8 mouse cellular contexts compared by ENCODE assay signal in genomic region chr10:18022312-18022711, GRCm38 (mm10). TPM values are rescaled to one million over a fixed set of nuclear protein-coding genes. Genes with fewer than 3 reads are reported as not detected.
DNase-seq lines count a peak whose midpoint lies in the region; ATAC-seq and TF ChIP-seq lines count a peak whose summit lies in the region.

No protein-coding gene starts in this region.

- peaks cover 14% of the 10 kb centered on the region for H3K4me1 ChIP-seq in E14TG2a.4 (replicated peaks; ENCODE audit: low read depth, low read length)
- H3K4me1 ChIP-seq in forebrain, embryonic 10.5 days, result peaks cover 25% of the 10 kb centered on the region
- peaks cover 12% of the 10 kb centered on the region for H3K4me1 ChIP-seq in heart, embryonic 15.5 days (replicated peaks)
- peaks cover 4% of the 10 kb centered on the region for H3K4me1 ChIP-seq in liver, embryonic 16.5 days (ENCODE audit: control insufficient read depth, low read depth, low read length)
- peaks cover 11% of the 10 kb centered on the region; the same call in 1 of the 2 replicates for H3K4me1 ChIP-seq in neural tube, embryonic 12.5 days

- peak overlapping the region; percentile 88 for H3K4me3 ChIP-seq in E14TG2a.4 (replicated peaks; ENCODE audit: low read length)
- H3K4me3 ChIP-seq in forebrain, embryonic 10.5 days, result peak overlapping the region; percentile 77
- peak overlapping the region; percentile 82 for H3K4me3 ChIP-seq in heart, embryonic 15.5 days
- H3K4me3 ChIP-seq in liver, embryonic 16.5 days (ENCODE audit: low read depth, low read length), result peak overlapping the region; percentile 63
- peak overlapping the region; percentile 68 for H3K4me3 ChIP-seq in neural tube, embryonic 12.5 days

- H3K9me3 ChIP-seq in E14TG2a.4 (ENCODE audit: low read length), result no peaks in the 10 kb centered on the region
- peaks cover 5% of the 10 kb centered on the region; the same call in 1 of the 2 replicates for H3K9me3 ChIP-seq in forebrain, embryonic 10.5 days
- no peaks in the 10 kb centered on the region for H3K9me3 ChIP-seq in heart, embryonic 15.5 days (replicated peaks)
- H3K9me3 ChIP-seq in liver, embryonic 16.5 days (replicated peaks; ENCODE audit: control insufficient read depth, low read length), result no peaks in the 10 kb centered on the region
- H3K9me3 ChIP-seq in neural tube, embryonic 12.5 days, result no peaks in the 10 kb centered on the region

- WGBS in forebrain, embryonic 10.5 days, result 0% methylated on average over 21 of the region's 21 CpGs
- WGBS in heart, embryonic 15.5 days, result under 1% methylated on average over 21 of the region's 21 CpGs
- WGBS in liver, embryonic 16.5 days (ENCODE audit: insufficient replicate concordance), result under 1% methylated on average over 21 of the region's 21 CpGs
- WGBS in neural tube, embryonic 12.5 days, result 0% methylated on average over 21 of the region's 21 CpGs

- peak; percentile 86 for ATAC-seq in heart, embryonic 15.5 days (replicated peaks; ENCODE audit: insufficient number of reproducible peaks, insufficient read depth, low FRiP score, low read depth)
- peak; percentile 71 for ATAC-seq in liver, embryonic 16.5 days (ENCODE audit: low read depth)
- peak; percentile 88 for ATAC-seq in neural tube, embryonic 12.5 days (ENCODE audit: low FRiP score, low read depth)

- no peak for TF ChIP-seq CTCF in E14TG2a.4 (conservative IDR thresholded peaks at IDR 0.05; ENCODE audit: low read length)

- no peaks in the 10 kb centered on the region for H3K36me3 ChIP-seq in E14TG2a.4 (ENCODE audit: insufficient read depth, low read length)
- H3K36me3 ChIP-seq in forebrain, embryonic 10.5 days (replicated peaks), result peaks cover 25% of the 10 kb centered on the region
- peaks cover 9% of the 10 kb centered on the region for H3K36me3 ChIP-seq in heart, embryonic 15.5 days
- no peaks in the 10 kb centered on the region; the same call in 1 of the 2 replicates for H3K36me3 ChIP-seq in liver, embryonic 16.5 days (ENCODE audit: control insufficient read depth, insufficient read depth)
- peaks cover 13% of the 10 kb centered on the region for H3K36me3 ChIP-seq in neural tube, embryonic 12.5 days

- peak overlapping the region; percentile 67 for H3K4me2 ChIP-seq in heart, embryonic 15.5 days
- peak overlapping the region; percentile 69 for H3K4me2 ChIP-seq in liver, embryonic 16.5 days (ENCODE audit: low read depth, low read length)
- H3K4me2 ChIP-seq in neural tube, embryonic 12.5 days (replicated peaks), result peak overlapping the region; percentile 67

- peaks cover 3% of the 10 kb centered on the region; the same call in 1 of the 2 replicates for H3K27me3 ChIP-seq in E14TG2a.4 (ENCODE audit: insufficient read depth, low read length)
- H3K27me3 ChIP-seq in forebrain, embryonic 10.5 days (ENCODE audit: poor library complexity, severe bottlenecking), result no peaks in the 10 kb centered on the region
- H3K27me3 ChIP-seq in heart, embryonic 15.5 days, result no peaks in the 10 kb centered on the region
- H3K27me3 ChIP-seq in liver, embryonic 16.5 days (ENCODE audit: control insufficient read depth, insufficient read depth, low read depth, low read length), result no peaks in the 10 kb centered on the region
- no peaks in the 10 kb centered on the region for H3K27me3 ChIP-seq in neural tube, embryonic 12.5 days (replicated peaks)

- DNase-seq in c-Kit-positive CD71-positive TER-119-negative erythroid progenitor cells, embryonic 14.5 days (ENCODE audit: low read depth), result peak; percentile 65
- peak; percentile 78 for DNase-seq in forebrain, embryonic 10.5 days (ENCODE audit: extremely low spot score, low spot score)
- peak; percentile 89 for DNase-seq in kidney, postnatal 14 days
- DNase-seq in telencephalon, adult 2 months (ENCODE audit: low read depth, low spot score), result peak; percentile 23

- peak overlapping the region; percentile 90 for H3K9ac ChIP-seq in heart, embryonic 15.5 days
- H3K9ac ChIP-seq in liver, embryonic 16.5 days (ENCODE audit: low read depth, low read length), result peak overlapping the region; percentile 59
- peak overlapping the region; percentile 86 for H3K9ac ChIP-seq in neural tube, embryonic 12.5 days

- H3K27ac ChIP-seq in forebrain, embryonic 10.5 days, result peak overlapping the region; percentile 97
- H3K27ac ChIP-seq in heart, embryonic 15.5 days, result peak overlapping the region; percentile 98
- peak overlapping the region; percentile 52 for H3K27ac ChIP-seq in liver, embryonic 16.5 days (ENCODE audit: low read length)
- peak overlapping the region; percentile 86 for H3K27ac ChIP-seq in neural tube, embryonic 12.5 days

RNA-seq across cellular contexts. Expression of gene Abracl, which starts 0.8 kb away (rescaled TPM):
- polyA plus RNA-seq in forebrain, embryonic 10.5 days (2016; fragmentation: Nextera tagmentation; extraction: Ambion mirVana), result 145 and 147 TPM in 2 replicates
- 132 and 199 TPM in 2 replicates for polyA plus RNA-seq in heart, embryonic 15.5 days (2015; fragmentation: Nextera tagmentation; extraction: Ambion mirVana)
- polyA plus RNA-seq in liver, embryonic 16.5 days (2015; fragmentation: Nextera tagmentation; extraction: Ambion mirVana), result 35.1 and 42.4 TPM in 2 replicates
- polyA plus RNA-seq in neural tube, embryonic 12.5 days (2016; fragmentation: Nextera tagmentation; extraction: Ambion mirVana), result 155 and 159 TPM in 2 replicates

RNA-seq across cellular contexts. Expression of gene Reps1, which starts 33.3 kb away (rescaled TPM):
- 13.1 and 13.5 TPM in 2 replicates for polyA plus RNA-seq in forebrain, embryonic 10.5 days (2016; fragmentation: Nextera tagmentation; extraction: Ambion mirVana)
- 15.9 and 21.5 TPM in 2 replicates for polyA plus RNA-seq in heart, embryonic 15.5 days (2015; fragmentation: Nextera tagmentation; extraction: Ambion mirVana)
- 2.7 and 3.0 TPM in 2 replicates for polyA plus RNA-seq in liver, embryonic 16.5 days (2015; fragmentation: Nextera tagmentation; extraction: Ambion mirVana)
- 39.6 and 44.7 TPM in 2 replicates for polyA plus RNA-seq in neural tube, embryonic 12.5 days (2016; fragmentation: Nextera tagmentation; extraction: Ambion mirVana)

Comparison
In these comparisons a context has a peak if more than half of its experiments do, and no peak if none do; other contexts are left out.
1. Peak in every context shown above with its lines: DNase-seq, ATAC-seq, H3K4me3 ChIP-seq and H3K27ac ChIP-seq.
2. DNase-seq: peak in every context shown above with its lines; median percentile 89 in kidney, postnatal 14 days; 78 in forebrain, embryonic 10.5 days; 65 in c-Kit-positive CD71-positive TER-119-negative erythroid progenitor cells, embryonic 14.5 days; 23 in telencephalon, adult 2 months.